Mouse (Mus musculus): ENCODE data around the gene Pate4. TPM values are rescaled to one million over a fixed set of nuclear protein-coding genes. Genes with fewer than 3 reads are reported as not detected.
"Not testable (repeated sequence)": the region's sequence is repeated elsewhere in the genome, so short reads cannot be mapped to it uniquely, and the experiment has no call there.

The Pate4 gene
- polyA plus RNA-seq (2014; fragmentation: Nextera tagmentation; extraction: Ambion mirVana) = not detected in 2 replicates

GRCm38 (mm10) chr9:35611841-35612240 is at the start of gene Pate4:
TSS of gene Pate4 (minus strand) at chr9:35611941.
- whole genome bisulfite sequencing = 65% methylated on average over 1 of the region's 1 CpGs
- no peak for DNase-seq (ENCODE audit: low spot score)

GRCm38 (mm10) chr9:35648102-35648501 is 36.4 kb upstream of the Pate4 start, which contains the start of gene Pate3:
TSS of gene Pate3 (minus strand) at chr9:35648202.
- H3K36me3 ChIP-seq (ENCODE audit: control insufficient read depth, insufficient read depth, low read length) = no peaks in the 10 kb centered on the region
- H3K27ac ChIP-seq (replicated peaks; ENCODE audit: low read depth, low read length) = no peak within 1 kb of the TSS
- DNase-seq (ENCODE audit: low spot score) (no peak), ATAC-seq (ENCODE audit: insufficient number of reproducible peaks, low FRiP score, low TSS enrichment, low read depth) (no peak)
- H3K9me3 ChIP-seq (ENCODE audit: control insufficient read depth, low read length) = no peaks in the 10 kb centered on the region; the same call in 1 of the 2 replicates
- H3K4me1 ChIP-seq (ENCODE audit: control insufficient read depth, insufficient read depth, low read length) = no peaks in the 10 kb centered on the region
- no peak within 1 kb of the TSS for H3K4me3 ChIP-seq (ENCODE audit: low read depth, low read length)
- H3K9ac ChIP-seq (ENCODE audit: low read length) = no peak within 1 kb of the TSS
- H3K27me3 ChIP-seq (ENCODE audit: control insufficient read depth, insufficient read depth, low read length) = no peaks in the 10 kb centered on the region
- H3K4me2 ChIP-seq (ENCODE audit: low read depth, severe bottlenecking) = no peak within 1 kb of the TSS
- 76% methylated on average over 1 of the region's 1 CpGs for WGBS

More at GRCm38 (mm10) chr9:35611841-35612240, at the start of gene Pate4:
- no peaks in the 10 kb centered on the region for H3K27me3 ChIP-seq (ENCODE audit: control insufficient read depth, insufficient read depth, low read length)
- no peak for ATAC-seq (ENCODE audit: insufficient number of reproducible peaks, low FRiP score, low TSS enrichment, low read depth)
- H3K4me3 ChIP-seq (ENCODE audit: low read depth, low read length) = no peak within 1 kb of the TSS
- no peaks in the 10 kb centered on the region for H3K36me3 ChIP-seq (ENCODE audit: control insufficient read depth, insufficient read depth, low read length)
- H3K4me1 ChIP-seq (ENCODE audit: control insufficient read depth, insufficient read depth, low read length) = no peaks in the 10 kb centered on the region
- no peak within 1 kb of the TSS for H3K9ac ChIP-seq (ENCODE audit: low read length)
- H3K4me2 ChIP-seq (ENCODE audit: low read depth, severe bottlenecking) = no peak within 1 kb of the TSS
- H3K9me3 ChIP-seq (ENCODE audit: control insufficient read depth, low read length) = no peaks in the 10 kb centered on the region
- no peak within 1 kb of the TSS for H3K27ac ChIP-seq (replicated peaks; ENCODE audit: low read depth, low read length)

GRCm38 (mm10) chr9:35632981-35633380 is 21.2 kb upstream of the Pate4 start:
- ATAC-seq (ENCODE audit: insufficient number of reproducible peaks, low FRiP score, low TSS enrichment, low read depth) = no peak
- H3K4me1 ChIP-seq (ENCODE audit: control insufficient read depth, insufficient read depth, low read length) = no peaks in the 10 kb centered on the region

GRCm38 (mm10) chr9:35616784-35617183 is 5.0 kb upstream of the Pate4 start:
- not testable (repeated sequence) for H3K27ac ChIP-seq (replicated peaks; ENCODE audit: low read depth, low read length); H3K9ac ChIP-seq (ENCODE audit: low read length); H3K4me1 ChIP-seq (ENCODE audit: control insufficient read depth, insufficient read depth, low read length); H3K4me2 ChIP-seq (ENCODE audit: low read depth, severe bottlenecking); ATAC-seq (ENCODE audit: insufficient number of reproducible peaks, low FRiP score, low TSS enrichment, low read depth); H3K4me3 ChIP-seq (ENCODE audit: low read depth, low read length); DNase-seq (ENCODE audit: low spot score); H3K27me3 ChIP-seq (ENCODE audit: control insufficient read depth, insufficient read depth, low read length); H3K9me3 ChIP-seq (ENCODE audit: control insufficient read depth, low read length); H3K36me3 ChIP-seq (ENCODE audit: control insufficient read depth, insufficient read depth, low read length)
- 72% methylated on average over 2 of the region's 2 CpGs for WGBS

More at GRCm38 (mm10) chr9:35632981-35633380, 21.2 kb upstream of the Pate4 start:
- no peak overlapping the region for H3K27ac ChIP-seq (replicated peaks; ENCODE audit: low read depth, low read length)
- no peaks in the 10 kb centered on the region for H3K36me3 ChIP-seq (ENCODE audit: control insufficient read depth, insufficient read depth, low read length)
- H3K9me3 ChIP-seq (ENCODE audit: control insufficient read depth, low read length) = no peaks in the 10 kb centered on the region
- WGBS = 90% methylated on average over 1 of the region's 1 CpGs
- no peak overlapping the region for H3K9ac ChIP-seq (ENCODE audit: low read length)
- no peak overlapping the region for H3K4me3 ChIP-seq (ENCODE audit: low read depth, low read length)
- no peak for DNase-seq (ENCODE audit: low spot score)
- no peaks in the 10 kb centered on the region for H3K27me3 ChIP-seq (ENCODE audit: control insufficient read depth, insufficient read depth, low read length)
- H3K4me2 ChIP-seq (ENCODE audit: low read depth, severe bottlenecking) = no peak overlapping the region

- Histone ChIP-seq H3K4me2 (ENCODE audit: low read depth, severe bottlenecking) (no peak overlapping the region), H3K4me1 (ENCODE audit: control insufficient read depth, insufficient read depth, low read length) (no peaks in the 10 kb centered on the region), H3K9ac (ENCODE audit: low read length) (no peak overlapping the region), H3K4me3 (ENCODE audit: low read depth, low read length) (no peak overlapping the region), H3K27me3 (ENCODE audit: control insufficient read depth, insufficient read depth, low read length) (no peaks in the 10 kb centered on the region), H3K9me3 (ENCODE audit: control insufficient read depth, low read length) (no peaks in the 10 kb centered on the region), H3K36me3 (ENCODE audit: control insufficient read depth, insufficient read depth, low read length) (no peaks in the 10 kb centered on the region), H3K27ac (replicated peaks; ENCODE audit: low read depth, low read length) (no peak overlapping the region)
- DNase-seq (ENCODE audit: low spot score) (no peak), ATAC-seq (ENCODE audit: insufficient number of reproducible peaks, low FRiP score, low TSS enrichment, low read depth) (no peak)
- 32% methylated on average over 2 of the region's 2 CpGs for WGBS
Observed at GRCm38 (mm10) chr9:35614005-35614404, 2.3 kb upstream of the Pate4 start.

- no peak overlapping the region for H3K27ac ChIP-seq (replicated peaks; ENCODE audit: low read depth, low read length)
Observed at GRCm38 (mm10) chr9:35607647-35608405, 3.9 kb downstream of the Pate4 start.

GRCm38 (mm10) chr9:35592903-35593302 is 18.8 kb downstream of the Pate4 start:
- H3K4me1 ChIP-seq (ENCODE audit: control insufficient read depth, insufficient read depth, low read length) = no peaks in the 10 kb centered on the region
- no peaks in the 10 kb centered on the region for H3K36me3 ChIP-seq (ENCODE audit: control insufficient read depth, insufficient read depth, low read length)
- 17% methylated on average over 2 of the region's 2 CpGs for WGBS
- H3K9ac ChIP-seq (ENCODE audit: low read length) = no peak overlapping the region
- H3K4me2 ChIP-seq (ENCODE audit: low read depth, severe bottlenecking) = no peak overlapping the region
- ATAC-seq (ENCODE audit: insufficient number of reproducible peaks, low FRiP score, low TSS enrichment, low read depth) (no peak), DNase-seq (ENCODE audit: low spot score) (peak; percentile 31)
- H3K4me3 ChIP-seq (ENCODE audit: low read depth, low read length) = no peak overlapping the region
- H3K27ac ChIP-seq (replicated peaks; ENCODE audit: low read depth, low read length) = no peak overlapping the region
- H3K9me3 ChIP-seq (ENCODE audit: control insufficient read depth, low read length) = no peaks in the 10 kb centered on the region
- H3K27me3 ChIP-seq (ENCODE audit: control insufficient read depth, insufficient read depth, low read length) = no peaks in the 10 kb centered on the region

More at GRCm38 (mm10) chr9:35607647-35608405, 3.9 kb downstream of the Pate4 start:
- Histone ChIP-seq H3K4me1 (ENCODE audit: control insufficient read depth, insufficient read depth, low read length) (no peaks in the 10 kb centered on the region), H3K4me2 (ENCODE audit: low read depth, severe bottlenecking) (no peak overlapping the region), H3K9me3 (ENCODE audit: control insufficient read depth, low read length) (no peaks in the 10 kb centered on the region), H3K27me3 (ENCODE audit: control insufficient read depth, insufficient read depth, low read length) (no peaks in the 10 kb centered on the region), H3K9ac (ENCODE audit: low read length) (no peak overlapping the region), H3K4me3 (ENCODE audit: low read depth, low read length) (no peak overlapping the region), H3K36me3 (ENCODE audit: control insufficient read depth, insufficient read depth, low read length) (no peaks in the 10 kb centered on the region)
- DNase-seq (ENCODE audit: low spot score) (no peak), ATAC-seq (ENCODE audit: insufficient number of reproducible peaks, low FRiP score, low TSS enrichment, low read depth) (no peak)
- 71% methylated on average over 8 of the region's 8 CpGs for WGBS

- 17% methylated on average over 1 of the region's 1 CpGs for WGBS
- no peaks in the 10 kb centered on the region for H3K27me3 ChIP-seq (ENCODE audit: control insufficient read depth, insufficient read depth, low read length)
- H3K4me1 ChIP-seq (ENCODE audit: control insufficient read depth, insufficient read depth, low read length) = no peaks in the 10 kb centered on the region
- H3K9ac ChIP-seq (ENCODE audit: low read length) = no peak overlapping the region
- no peaks in the 10 kb centered on the region for H3K9me3 ChIP-seq (ENCODE audit: control insufficient read depth, low read length)
- no peak overlapping the region for H3K27ac ChIP-seq (replicated peaks; ENCODE audit: low read depth, low read length)
- no peak overlapping the region for H3K4me2 ChIP-seq (ENCODE audit: low read depth, severe bottlenecking)
- no peaks in the 10 kb centered on the region for H3K36me3 ChIP-seq (ENCODE audit: control insufficient read depth, insufficient read depth, low read length)
- DNase-seq (ENCODE audit: low spot score) = no peak
- H3K4me3 ChIP-seq (ENCODE audit: low read depth, low read length) = no peak overlapping the region
- no peak for ATAC-seq (ENCODE audit: insufficient number of reproducible peaks, low FRiP score, low TSS enrichment, low read depth)
Observed at GRCm38 (mm10) chr9:35587674-35588073, 24.1 kb downstream of the Pate4 start.

Data from limb, embryonic 11.5 days (tissue).